Mouse (Mus musculus): ENCODE data around the gene Gli1.

Gli1 gene

DNA sequence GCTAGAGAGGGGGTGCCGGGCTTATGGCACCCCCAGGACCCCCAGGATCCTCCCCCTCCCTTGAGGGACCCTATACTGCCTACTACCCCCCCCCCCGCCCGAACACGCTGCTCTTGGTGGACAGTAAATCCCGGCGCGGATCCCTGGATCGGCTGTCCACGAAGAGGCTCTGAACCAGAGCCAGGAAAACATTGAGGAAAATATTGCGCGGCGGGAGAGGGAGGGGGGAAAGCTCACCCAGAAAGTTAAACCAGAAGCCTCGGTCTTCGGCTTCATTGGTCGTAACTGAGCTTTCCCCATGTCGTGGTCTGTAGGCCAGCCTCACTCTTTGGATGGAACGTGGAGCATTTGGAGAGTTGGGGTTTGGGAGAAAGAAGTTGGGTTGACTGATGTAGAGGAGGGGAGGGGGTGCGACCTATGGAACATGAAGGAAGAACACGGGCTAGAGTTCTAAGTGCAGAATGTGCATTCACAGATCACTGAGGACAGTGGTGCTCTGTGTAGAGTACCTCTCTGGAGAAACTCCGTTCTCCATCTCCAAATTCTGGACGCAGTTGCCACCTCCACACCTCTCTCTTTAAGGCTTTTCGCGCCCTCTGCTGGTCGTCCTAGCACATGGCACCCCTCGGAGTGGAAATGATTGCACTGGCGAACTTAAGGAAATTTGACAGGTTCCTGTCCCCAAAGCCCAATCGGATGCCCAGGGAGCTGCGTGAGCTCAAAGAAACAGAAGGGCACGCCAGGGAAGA lies at the start of gene Gli1:
TSS of gene Gli1 (minus strand) at position 84 of the 749 bp plus-strand sequence.
- DNase-seq (ENCODE audit: low spot score in 2 of 2): peak; percentile 75 to 92

GRCm38 (mm10) chr10:127381743-127382134 lies 40.0 kb upstream of the Gli1 start:
- DNase-seq (ENCODE audit: low spot score in 2 of 2): no peak

DNA sequence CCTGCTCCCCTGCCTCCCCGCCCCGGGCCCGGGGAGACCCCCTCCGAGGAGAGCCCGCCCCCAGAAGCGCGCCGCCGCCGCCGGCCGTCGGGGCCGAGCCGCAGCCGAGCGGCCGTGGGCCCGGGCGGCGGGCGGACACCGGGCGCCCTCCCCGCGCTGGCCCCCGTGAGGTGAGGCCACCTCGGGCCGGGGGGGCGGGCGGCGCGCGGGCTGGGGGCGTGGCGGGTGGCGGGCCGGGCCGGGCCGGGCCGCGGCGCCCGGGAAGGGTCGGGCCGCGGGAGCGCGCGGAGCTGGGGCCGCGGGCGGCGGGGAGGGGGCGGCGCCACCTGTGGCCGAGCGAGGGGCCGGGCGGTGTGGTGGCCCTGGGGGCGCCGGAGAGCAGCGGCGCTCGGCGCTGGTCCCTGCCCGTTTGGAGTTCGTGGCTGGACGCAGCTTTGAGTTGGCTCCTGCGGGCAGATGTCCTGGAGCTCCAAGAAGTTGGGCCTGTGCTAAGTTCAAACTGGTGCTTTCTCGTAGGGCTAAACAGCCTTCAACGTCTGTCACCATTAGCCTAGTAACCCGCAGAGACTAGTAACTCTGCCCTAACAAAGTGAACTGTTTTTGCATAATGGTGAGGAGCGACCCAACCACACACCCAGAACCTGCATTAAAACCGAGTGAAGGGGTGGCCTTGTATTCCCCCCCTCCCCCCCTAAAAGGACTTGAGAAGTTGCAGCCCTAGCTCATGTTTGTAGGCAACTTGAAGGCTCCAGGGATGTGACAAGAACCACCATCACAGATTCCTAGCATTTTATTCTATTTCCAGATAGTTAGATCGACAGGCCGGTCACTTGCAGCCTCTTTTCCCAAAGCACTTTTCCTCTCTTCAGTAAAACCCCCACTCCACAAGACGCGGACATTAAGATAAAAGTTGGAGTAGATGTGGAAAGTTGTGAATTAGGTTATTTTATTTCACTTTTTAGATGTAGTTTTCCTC lies 39.3 kb upstream of the Gli1 start:
- DNase-seq (ENCODE audit: low spot score in 2 of 2): peak; percentile 63 to 68

GRCm38 (mm10) chr10:127380251-127380691 lies 38.5 kb upstream of the Gli1 start, which contains the start of gene R3hdm2:
Gene R3hdm2 (plus strand): TSS chr10:127380327.
- peak; percentile 89 to 90 for DNase-seq (ENCODE audit: low spot score in 2 of 2)

DNA sequence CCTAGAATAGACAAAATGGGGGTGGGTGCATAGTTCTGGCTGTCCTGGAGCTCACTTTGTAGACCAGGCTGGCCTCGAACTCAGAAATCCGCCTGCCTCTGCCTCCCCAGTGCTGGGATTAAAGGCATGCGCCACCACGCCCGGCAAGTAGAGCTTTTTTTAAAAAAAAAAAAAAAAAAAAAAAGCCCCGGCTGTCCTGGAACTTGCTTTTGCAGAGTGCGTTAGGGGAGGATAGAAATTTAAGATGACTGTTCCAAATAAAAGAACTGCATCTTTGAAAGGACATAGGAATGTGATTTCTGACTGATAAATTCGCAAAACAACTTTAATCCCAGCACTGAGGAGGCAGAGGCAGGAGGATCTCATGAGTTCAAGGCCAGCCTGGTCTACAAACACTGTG lies 37.9 kb upstream of the Gli1 start:
- no peak for DNase-seq (ENCODE audit: low spot score in 2 of 2)

DNA sequence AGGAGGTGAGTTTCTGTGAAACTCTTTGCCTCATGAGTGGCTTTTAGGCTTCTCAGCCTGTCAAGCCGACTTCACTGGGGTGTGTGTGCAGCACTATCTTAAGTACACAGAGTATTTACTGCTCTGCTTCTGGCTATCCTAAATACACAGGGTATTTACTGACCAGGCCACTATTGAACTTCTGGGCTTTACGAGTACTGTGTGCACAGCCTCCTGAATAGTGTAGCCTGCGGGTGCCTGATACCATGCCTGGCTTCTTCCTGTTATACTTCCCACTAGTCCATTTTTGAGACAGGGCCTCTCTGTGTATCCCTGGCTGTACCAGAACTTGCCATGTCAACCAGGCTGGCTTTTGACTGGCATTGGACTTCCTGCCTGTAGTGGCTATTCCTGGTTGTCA lies 35.9 kb upstream of the Gli1 start:
- no peak for DNase-seq (ENCODE audit: low spot score in 2 of 2)

GRCm38 (mm10) chr10:127371023-127371422 lies 29.2 kb upstream of the Gli1 start:
- no peak for DNase-seq (ENCODE audit: low spot score in 2 of 2)

DNA sequence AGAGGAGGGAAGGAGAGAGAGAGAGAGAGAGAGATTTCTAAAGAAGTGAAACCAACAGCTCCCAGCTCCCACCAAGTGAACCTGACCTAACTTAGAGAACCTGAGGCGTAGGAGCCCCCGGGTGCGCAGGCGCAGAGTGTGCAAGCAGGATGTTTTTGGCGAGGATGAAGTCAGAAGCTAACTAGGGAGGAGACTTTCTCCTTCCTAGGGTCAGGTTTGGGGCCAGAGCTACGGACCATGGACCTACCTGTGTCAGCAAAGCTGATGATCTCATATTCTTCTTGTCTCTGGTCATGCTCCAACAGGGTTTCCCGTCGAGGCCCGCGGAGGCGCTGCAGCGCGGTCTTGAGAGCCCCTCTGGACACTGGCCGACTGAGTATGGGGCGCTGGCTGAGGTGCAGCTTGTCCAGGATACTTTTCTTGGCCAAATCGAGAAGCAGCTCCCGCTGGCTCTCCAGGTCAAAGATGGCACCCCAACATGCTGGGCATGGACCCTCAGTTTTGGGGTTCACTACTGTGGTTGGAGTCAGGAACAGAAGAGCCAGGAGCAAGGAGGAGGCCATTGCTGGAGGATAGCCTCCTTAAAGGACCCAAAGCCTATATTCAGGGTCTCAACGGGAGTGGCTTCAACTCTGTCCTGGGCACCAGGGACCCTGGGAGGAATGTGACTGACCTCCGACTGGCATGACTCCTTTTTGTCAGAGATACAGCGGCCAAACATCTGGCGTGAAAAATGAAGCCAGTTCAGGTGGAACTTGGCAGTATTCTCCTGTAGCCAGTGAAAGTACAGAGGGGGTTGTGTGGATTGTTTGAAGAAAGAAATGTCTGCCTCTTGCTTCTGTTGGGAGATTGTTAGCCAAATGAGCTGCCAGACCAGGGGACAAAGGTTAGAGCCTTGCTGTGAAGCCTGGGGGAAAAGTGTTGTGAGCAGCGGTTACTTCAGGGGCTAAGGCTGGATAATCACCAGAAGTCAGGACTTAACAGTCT lies 28.4 kb upstream of the Gli1 start, which contains the start of gene Inhbc:
TSS of gene Inhbc (minus strand) at position 598 of the 987 bp plus-strand sequence.
- peak in 1 of 2 experiments; percentile 61 for DNase-seq (ENCODE audit: low spot score in 2 of 2)

DNA sequence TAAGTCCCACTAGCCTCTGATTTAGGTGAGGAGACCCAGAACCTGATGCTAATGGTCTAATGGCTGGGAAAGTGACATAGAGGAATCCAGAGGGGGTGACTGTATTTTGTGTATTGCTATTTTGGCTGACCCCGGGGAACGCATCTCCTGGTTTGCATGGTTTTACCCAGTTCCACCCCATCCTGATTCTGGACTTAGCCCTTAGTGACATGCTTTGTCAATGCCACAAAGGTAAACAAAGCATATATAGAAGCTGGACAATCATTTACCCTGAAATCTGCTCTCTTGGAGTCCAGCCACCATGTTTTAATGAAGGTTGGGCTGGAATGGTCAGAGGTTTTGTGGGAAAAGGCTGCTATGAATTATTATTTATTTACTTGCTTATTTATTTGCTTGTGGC lies 26.5 kb upstream of the Gli1 start:
- DNase-seq (ENCODE audit: low spot score in 2 of 2): no peak

GRCm38 (mm10) chr10:127367116-127367515 lies 25.3 kb upstream of the Gli1 start:
- no peak for DNase-seq (ENCODE audit: low spot score in 2 of 2)

GRCm38 (mm10) chr10:127360714-127361113 lies 18.9 kb upstream of the Gli1 start:
- no peak for DNase-seq (ENCODE audit: low spot score in 2 of 2)

DNA sequence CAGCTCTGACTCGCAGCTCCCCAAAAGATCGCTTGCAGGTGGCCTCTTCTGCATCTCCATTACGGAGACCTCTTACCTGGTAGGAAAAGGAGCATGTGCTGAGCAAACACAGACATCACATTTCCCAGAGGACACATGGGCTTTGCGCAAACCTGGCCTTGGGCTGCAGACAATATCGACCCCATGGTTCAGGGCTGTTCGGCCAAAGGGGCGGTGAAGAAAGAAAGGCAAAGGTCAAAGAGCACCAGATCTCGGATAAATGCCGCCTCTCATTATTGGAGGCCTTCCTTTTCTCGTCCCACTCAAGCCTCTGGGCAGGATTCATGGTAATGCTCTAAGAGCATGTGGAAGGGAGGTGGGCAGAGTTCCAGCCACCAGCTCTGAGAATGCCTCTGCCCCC lies 13.6 kb upstream of the Gli1 start:
- DNase-seq (ENCODE audit: low spot score in 2 of 2): no peak

GRCm38 (mm10) chr10:127353909-127354895 lies 12.4 kb upstream of the Gli1 start, which contains the start of gene Inhbe:
Gene Inhbe (minus strand): TSS chr10:127354411.
- DNase-seq (ENCODE audit: low spot score in 2 of 2): no peak

- no peak for DNase-seq (ENCODE audit: low spot score in 2 of 2)
These were observed 11.0 kb upstream of the Gli1 start for GRCm38 (mm10) chr10:127352766-127353165.

- no peak for DNase-seq (ENCODE audit: low spot score in 2 of 2)
These were observed 10.4 kb upstream of the Gli1 start for GRCm38 (mm10) chr10:127352187-127352586.

DNA sequence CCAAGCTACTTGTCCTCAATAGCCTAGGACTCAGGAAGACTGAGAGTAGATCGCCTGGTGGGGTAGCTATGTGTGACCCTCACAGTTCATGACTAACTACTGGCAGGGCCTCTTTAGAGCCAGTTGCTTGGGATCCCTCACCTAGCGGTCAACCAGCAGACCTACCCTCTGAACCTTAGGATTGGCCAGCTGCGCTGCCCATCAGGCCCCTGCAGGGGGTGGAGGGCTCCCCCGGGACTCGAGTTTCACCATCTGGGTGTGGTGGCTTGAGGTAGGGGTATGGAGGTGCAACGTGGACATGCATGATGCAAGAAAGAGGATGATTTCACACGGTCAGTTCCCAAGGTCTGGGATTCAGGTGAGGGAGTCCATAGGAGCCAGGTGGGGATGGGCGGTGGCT lies 9.9 kb upstream of the Gli1 start:
- no peak for DNase-seq (ENCODE audit: low spot score in 2 of 2)

DNA sequence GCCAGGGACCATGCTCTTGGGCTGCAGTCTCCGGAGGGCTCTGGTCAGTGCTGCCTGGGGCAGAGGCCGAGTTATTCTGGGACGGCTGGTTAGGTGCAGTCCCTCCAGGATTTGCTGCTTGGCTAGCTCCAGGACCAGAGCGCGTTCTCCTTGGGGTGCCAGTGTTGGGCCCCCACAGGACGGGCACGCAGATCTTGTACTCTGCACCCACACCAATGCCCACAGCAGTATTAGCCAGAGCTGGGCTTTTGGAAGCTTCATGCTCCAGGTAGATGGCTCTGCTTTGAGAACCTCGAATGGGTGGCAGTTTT lies 9.5 kb upstream of the Gli1 start:
- no peak for DNase-seq (ENCODE audit: low spot score in 2 of 2)

DNA sequence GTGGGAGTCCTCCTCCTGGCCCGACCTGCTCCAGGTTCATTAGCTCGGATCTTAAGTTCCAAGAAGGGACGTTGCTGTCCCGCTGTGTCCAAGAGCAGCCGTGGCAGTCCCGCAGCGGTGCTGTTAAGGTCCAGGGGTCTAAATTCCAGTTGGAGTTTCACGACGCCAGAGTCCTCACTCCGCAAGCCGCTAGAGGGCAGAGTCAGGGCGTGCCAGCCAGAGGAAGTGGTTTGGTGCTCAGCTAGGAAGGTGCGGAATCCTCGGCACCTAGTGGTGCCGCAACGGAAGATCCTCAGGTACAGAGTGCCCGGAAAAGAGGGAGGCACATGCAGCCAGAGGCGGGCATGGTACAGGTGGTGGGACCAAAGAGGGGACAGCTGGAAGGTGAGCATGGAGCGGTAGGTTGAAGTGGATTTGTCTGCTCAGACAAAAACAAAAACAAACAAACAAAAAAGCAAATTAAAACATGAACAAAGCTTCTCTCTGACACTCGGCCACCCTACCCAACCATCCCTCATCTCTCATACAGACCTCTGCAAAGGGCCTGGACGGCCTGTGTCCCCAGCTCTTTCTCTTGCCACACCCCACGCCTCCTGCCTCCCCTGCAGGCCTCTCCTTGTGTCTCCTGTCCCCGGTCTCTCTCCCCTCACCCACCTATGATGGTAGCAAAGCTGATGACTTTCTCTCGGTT lies 9.0 kb upstream of the Gli1 start:
- no peak for DNase-seq (ENCODE audit: low spot score in 2 of 2)

GRCm38 (mm10) chr10:127349810-127350209 lies 8.0 kb upstream of the Gli1 start:
- no peak for DNase-seq (ENCODE audit: low spot score in 2 of 2)

DNA sequence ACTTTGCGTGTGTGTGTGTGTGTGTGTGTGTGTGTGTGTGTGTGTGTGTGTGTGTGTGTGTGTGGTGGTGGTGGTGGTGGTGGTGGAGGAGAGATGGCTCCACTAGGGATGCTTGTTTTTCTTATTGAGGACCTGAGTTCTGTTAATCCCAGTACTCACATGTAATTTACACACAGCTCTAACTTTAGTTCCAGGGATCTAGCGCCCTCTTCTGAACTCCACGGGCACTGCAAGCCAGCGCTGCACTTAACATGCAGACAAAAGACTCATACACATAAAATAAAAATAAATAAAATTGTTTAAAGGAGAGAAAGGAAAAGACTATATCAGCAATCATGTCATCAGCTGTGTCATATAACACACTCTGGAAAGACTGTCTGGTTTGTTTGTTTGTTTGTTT lies 7.2 kb upstream of the Gli1 start:
- no peak for DNase-seq (ENCODE audit: low spot score in 2 of 2)
